Mouse (Mus musculus) cerebellum, postnatal 4 days (tissue): Measurements from ENCODE around the gene Hist2h3b.
"Not testable (repeated sequence)": the region's sequence is repeated elsewhere in the genome, so short reads cannot be mapped to it uniquely, and the experiment has no call there.

Source experiments
- DNase-seq, 2 experiments: peaks; one replicate each; pipeline ENCODE4 v3.0.0; 2022; ENCODE audit warnings: low spot score in 2 of 2, mixed read lengths in 1 of 2

The Hist2h3b gene

DNA sequence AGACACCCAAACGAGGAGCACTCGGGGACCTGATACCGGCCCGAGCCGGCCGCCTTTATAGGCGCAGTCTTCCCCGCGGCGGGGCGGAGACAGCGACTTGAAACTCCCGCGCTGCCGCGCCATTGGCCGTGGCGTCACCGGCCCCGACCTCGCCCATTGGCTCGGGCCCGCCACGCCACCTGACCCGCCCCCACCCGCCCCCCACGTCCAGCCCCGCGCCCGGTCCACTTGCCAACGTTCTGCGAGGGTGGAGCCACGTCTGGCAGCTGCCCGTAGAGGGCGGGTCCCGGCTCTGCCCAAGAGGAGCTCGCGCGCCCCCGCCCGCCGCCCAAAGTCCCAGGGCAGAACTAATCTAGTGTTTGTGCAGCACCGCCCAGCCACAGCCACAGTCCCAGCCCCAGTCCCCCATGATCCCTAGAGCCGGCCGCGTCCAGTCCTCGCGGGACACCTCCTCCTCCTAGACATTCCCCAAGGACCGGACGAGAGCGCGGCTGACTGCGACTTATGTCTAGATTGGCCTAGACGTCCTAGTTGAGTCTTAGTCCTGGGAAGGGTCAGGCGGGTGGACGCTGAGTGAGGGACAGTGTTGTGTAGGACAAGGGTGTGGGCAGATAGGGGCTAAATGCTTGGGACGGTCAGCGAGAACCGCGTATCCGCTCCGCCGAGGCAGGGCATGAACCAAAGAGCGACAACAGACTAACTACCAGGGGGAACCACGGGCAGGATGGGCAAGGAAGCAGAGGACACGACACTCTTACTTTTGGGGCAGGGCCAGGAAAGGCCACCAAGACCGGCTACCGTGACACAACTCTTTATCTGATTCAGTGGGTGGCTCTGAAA lies 29.3 kb upstream of the Hist2h3b start, which contains the start of gene Hist2h3c2:
Gene Hist2h3c2 (minus strand): TSS at position 174 of the 840 bp plus-strand sequence.
- DNase-seq = peak in 1 of 2 experiments; percentile 51

DNA sequence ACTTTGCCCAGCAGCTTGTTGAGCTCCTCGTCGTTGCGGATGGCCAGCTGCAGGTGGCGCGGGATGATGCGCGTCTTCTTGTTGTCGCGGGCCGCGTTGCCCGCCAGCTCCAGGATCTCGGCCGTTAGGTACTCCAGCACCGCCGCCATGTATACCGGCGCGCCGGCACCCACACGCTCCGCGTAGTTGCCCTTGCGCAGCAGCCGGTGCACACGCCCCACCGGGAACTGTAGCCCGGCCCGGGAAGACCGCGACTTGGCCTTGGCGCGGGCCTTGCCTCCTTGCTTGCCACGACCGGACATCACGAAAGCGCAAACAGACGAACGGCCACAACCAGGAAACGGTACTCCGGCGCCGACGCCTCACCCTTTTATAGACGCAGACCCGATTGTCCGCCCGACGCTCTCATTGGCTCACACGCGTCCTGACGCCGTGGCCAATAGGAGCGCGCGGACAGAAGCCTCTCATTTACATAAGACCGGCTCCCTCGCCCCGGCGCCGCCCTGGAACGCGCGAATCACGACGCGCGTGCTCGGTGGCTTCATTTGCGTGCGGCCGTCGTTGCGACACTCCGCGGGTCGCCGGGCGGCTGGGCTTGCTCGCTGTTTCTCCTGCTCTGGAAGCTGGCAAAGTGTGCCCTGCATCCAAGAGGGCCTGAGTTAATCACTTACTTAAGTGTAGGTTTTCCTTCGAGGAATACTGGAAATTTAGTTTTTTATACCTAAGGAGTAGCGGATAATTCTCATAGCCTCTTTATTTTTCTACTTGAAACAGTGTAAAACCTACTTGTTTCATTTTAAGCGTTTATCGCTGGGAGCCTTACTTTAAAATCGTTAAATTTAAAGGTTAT lies 28.3 kb upstream of the Hist2h3b start, which contains the start of gene Hist2h2aa2:
Gene Hist2h2aa2 (minus strand): TSS at position 328 of the 850 bp plus-strand sequence.
- peak; percentile 83 to 93 for DNase-seq

DNA sequence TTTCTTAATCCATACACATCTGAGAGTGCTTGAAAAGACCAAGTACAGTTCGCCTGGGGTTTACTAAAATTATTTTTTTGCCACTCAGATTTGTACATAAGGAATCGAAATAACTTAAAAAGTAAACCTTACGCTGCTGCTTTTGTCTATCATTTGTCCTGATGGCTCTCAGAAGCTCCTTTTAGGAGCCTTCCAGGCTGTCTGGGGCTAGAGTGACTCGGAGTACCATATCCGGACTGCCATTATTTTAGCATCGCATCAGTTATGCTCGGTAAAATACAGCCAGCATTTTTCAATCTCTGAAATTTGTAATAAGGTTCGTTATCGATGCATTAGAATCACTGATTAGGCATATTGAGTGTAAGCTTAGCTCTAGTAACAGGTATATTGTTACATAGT lies 27.7 kb upstream of the Hist2h3b start:
- no peak for DNase-seq

GRCm38 (mm10) chr3:96243921-96244572 lies 24.4 kb upstream of the Hist2h3b start:
- DNase-seq = no peak

GRCm38 (mm10) chr3:96245003-96245886 lies 23.2 kb upstream of the Hist2h3b start, which contains the start of gene Hist2h2aa1:
Hist2h2aa1 (plus strand) TSS chr3:96245497.
- DNase-seq = peak; percentile 54 to 77

DNA sequence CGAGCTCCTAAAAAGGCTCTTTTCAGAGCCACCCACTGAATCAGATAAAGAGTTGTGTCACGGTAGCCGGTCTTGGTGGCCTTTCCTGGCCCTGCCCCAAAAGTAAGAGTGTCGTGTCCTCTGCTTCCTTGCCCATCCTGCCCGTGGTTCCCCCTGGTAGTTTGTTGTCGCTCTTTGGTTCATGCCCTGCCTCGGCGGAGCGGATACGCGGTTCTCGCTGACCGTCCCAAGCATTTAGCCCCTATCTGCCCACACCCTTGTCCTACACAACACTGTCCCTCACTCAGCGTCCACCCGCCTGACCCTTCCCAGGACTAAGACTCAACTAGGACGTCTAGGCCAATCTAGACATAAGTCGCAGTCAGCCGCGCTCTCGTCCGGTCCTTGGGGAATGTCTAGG lies 22.4 kb upstream of the Hist2h3b start:
- DNase-seq = not testable (repeated sequence)

DNA sequence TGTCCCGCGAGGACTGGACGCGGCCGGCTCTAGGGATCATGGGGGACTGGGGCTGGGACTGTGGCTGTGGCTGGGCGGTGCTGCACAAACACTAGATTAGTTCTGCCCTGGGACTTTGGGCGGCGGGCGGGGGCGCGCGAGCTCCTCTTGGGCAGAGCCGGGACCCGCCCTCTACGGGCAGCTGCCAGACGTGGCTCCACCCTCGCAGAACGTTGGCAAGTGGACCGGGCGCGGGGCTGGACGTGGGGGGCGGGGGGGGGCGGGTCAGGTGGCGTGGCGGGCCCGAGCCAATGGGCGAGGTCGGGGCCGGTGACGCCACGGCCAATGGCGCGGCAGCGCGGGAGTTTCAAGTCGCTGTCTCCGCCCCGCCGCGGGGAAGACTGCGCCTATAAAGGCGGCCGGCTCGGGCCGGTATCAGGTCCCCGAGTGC lies 22.0 kb upstream of the Hist2h3b start, which contains the start of gene Hist2h3c1:
Gene Hist2h3c1 (plus strand): TSS at position 259 of the 430 bp plus-strand sequence.
- not testable (repeated sequence) for DNase-seq

DNA sequence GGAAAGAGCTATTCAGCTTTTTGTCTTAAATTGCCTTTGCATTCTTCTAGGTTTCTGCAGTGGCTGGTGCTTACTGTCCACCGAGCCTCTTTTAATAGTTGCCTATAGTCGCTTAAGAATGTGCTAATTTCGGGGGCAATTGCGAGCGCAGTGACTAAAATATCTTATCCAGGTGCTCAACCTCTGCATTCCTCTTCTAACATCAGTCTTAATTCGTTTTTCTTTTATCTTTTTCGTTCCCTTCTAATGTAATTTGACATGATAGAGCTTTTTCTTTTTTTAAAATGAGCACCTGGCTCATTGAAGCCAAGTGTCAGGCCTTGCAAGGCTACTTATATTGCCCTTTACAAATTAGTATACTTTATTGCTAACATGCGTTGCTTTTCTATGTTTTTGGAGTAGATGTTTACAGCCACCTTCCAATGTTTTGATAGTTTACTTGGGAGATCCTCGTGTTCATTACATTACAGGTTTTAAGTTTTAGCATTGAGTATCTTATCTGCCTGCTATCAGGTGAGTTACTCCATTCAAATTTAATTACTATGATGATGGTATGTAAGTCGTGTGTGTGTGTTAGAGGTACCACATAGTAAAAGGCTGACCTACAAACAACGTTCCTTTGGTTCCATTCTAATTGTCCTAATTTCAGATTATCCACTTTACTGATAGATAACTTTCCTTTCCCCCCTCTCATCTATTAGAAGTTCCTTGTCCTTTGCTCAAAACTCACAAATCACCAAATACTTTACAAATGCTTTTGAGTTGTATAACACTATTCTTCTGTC lies 20.9 kb upstream of the Hist2h3b start:
- no peak for DNase-seq

DNA sequence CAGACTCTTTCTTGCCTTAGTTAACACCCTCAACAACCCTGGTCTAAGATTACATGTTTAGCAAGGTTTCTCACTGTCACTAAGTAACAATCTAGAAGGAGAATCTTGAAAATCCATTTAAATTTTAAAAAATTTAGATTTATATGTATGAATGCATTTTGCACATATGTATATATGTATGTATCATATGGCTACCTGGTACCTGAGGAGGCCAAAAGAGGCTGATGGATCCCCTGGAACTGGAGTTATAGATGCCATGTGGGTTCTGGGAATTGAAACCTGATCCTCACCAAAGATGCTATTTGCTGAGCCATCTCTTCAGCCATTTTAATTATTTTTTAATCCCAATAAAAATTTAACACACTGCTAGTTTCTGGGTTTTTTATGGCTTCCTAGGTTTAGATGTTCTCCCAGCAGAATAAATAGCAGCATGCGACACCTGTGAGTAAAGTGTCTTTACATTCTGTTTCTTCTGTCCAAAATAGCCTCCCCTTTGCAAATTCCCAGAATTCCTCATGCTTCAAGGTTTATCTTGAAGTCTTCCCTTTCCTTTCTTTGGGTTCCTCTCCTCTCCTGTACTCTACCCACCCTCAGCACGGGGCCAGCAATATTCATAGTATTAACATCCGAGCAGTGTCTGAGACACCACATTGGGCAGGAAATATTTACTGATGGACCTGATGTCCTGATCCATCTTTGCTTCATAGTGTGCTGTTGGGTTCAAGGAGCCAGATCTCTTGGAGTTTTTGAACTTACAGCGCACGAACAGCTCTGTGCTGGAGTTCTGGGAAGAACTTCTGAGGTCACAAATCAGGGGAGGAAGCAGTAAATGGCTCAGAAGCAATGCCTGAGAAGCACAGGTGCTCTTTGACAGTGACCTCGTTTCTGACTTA lies 20.1 kb upstream of the Hist2h3b start:
- no peak for DNase-seq

- no peak for DNase-seq
Measured at GRCm38 (mm10) chr3:96249034-96249345, 19.5 kb upstream of the Hist2h3b start.

- no peak for DNase-seq
Measured at GRCm38 (mm10) chr3:96250890-96251289, 17.6 kb upstream of the Hist2h3b start.

- DNase-seq = no peak
Measured at GRCm38 (mm10) chr3:96251787-96252186, 16.7 kb upstream of the Hist2h3b start.

DNA sequence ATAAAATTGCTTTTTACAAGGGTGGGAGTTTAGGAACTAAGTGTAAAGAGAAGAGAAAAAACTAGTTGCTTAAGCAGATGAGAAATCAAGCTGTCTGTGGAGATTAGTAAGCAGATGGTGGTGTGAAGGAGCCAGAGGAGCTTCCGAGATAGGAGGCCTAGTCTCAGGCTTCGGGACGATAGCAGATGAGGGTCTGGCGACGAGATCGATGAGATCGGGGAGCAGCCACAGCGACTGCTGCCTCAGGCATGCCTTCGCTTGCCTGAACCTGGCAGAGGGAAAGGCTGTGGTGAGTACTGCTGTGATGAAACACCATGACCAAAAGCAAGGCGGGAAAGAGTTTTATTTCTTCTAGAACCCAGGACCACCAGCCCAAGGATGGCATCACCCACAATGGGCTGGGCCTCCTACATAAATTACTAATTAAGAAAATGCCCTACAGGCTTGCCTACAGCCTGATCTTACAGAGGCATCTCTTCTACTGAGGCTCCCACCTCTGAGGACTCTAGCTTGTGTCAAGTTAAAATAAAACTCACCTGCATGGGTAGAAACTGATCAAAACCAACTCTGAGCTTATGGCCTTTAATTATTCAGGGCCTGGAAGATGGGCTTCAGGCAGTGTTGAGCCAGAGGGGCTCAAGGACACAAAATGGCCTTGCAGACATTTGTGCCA lies 13.6 kb upstream of the Hist2h3b start:
- DNase-seq = peak in 1 of 2 experiments; percentile 27

DNA sequence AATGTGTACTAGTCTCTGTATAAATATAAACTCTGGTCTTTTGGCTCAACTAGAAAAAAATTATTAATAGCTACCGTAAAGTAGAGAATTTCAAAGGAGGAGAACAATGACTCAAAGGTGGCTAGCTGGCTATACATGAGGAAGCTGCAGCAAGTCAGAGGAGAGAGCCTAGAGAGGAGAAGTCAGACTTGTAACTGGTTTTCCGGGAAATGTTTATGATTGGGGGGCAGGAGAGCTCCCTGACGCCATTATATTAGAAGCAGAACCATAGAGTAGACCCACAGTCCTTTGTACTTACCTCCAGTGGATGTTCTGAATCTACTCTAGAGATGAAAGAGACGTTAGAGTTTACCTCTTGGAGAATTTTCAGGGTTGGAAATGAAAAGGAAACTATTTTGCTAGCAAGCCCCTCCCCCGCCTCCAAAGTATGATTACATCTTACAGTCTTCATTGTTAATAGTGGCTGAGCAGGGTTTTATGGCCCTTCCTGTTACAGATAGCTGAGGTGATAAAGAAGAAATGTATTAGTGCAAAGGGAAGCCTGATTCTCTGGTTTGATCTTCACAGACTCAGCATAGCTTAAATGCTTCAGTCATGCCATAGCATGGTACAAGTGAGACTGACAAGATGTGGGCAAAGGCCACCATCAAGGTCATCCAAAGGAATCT lies 12.4 kb upstream of the Hist2h3b start:
- DNase-seq = no peak

- no peak for DNase-seq
Measured at GRCm38 (mm10) chr3:96257190-96257589, 11.3 kb upstream of the Hist2h3b start.

DNA sequence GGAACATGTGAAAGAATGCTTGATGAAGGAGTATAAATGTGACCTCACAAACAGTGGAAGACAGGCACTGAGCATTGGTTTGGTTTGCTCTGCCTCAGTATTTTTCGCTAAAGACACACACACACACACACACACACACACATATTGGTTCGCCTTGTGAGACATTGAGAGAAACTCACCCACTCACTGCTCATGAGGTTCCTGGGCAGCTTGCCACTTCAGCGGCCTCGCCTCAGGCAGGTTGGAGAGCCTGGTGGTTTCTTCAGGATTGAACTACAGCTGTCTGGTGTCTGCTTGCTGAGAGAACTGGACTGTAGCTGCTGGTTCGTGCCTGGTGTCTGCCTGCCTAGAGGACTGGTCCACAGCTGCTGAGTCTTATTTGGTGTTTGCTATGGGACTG lies 8.2 kb upstream of the Hist2h3b start:
- DNase-seq = no peak

- DNase-seq = no peak
Measured at GRCm38 (mm10) chr3:96261623-96262022, 6.8 kb upstream of the Hist2h3b start.
